Mouse (Mus musculus) heart, adult 11 months (tissue): Measurements from ENCODE around the gene Twist1.
A peak's percentile ranks its signal among the peaks of the same experiment; 100 is the strongest.

Experiments used
- DNase-seq: peaks from one replicate; pipeline ENCODE4 v3.0.0; 2022

Gene Twist1

DNA sequence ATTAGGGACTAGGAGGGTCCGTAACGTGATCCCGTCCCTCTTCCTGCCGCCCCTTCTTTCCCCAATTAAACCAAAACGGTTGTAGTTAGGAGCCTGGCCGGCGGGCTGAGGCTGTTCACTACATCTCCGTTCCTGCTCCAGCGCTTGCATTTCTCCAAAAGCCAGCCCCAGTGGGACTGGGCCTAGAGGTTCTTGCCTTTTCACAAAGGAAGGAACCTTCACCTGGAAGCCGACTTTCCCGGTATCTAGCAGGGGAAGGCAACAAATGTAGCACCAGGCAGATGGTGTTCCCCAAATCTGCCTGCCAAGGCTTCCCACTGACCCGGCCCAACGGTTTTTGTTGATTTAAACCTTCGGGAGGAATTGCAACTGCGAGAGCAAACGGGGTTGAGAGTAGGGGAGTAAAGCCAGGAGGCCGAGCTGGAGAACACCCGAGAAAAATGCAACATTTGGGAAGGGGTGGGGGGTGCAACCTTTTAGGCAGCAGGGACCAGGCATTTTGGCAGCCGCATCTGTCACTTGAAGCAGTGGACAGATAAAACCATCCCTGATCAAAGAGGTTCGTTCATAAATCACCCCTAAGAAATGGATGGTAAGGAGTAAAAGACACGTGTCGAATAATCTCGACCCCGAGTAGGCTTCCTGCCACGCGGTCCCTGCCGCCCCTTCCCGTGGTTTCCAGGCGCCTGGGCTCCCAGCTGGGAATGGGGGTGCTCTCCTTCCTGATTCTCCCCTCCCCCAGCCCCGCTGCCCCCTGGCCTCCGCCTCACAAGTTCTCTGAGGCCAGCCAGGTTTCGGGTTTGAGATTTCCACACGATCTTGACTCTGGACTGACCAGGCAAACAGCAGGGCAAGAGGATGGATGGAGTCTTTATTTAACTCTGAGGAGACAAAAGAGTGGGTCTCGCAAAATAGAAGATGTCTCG, 9.3 kb downstream of the Twist1 start:
- peak; percentile 89 for DNase-seq

DNA sequence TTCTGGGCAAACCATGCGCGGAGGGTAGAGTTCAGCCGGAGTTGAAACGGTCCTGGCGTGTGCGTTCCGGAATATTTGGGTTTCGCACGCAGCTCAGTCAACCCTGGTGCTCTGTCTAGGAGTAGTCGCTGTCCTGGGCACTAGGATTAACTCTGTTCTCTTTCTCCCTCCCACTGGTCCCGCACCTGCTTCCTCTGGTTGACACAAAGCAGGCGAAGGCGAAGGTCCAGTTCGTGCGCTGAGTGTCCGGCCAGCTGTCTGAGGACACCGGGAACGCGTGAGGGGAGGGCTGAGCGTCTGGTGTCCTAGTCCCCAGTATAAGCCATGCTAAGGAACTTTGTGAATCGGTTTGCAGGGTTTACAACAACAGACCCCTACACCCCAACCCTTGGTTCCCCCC, 10.0 kb downstream of the Twist1 start:
- peak; percentile 86 for DNase-seq

DNA sequence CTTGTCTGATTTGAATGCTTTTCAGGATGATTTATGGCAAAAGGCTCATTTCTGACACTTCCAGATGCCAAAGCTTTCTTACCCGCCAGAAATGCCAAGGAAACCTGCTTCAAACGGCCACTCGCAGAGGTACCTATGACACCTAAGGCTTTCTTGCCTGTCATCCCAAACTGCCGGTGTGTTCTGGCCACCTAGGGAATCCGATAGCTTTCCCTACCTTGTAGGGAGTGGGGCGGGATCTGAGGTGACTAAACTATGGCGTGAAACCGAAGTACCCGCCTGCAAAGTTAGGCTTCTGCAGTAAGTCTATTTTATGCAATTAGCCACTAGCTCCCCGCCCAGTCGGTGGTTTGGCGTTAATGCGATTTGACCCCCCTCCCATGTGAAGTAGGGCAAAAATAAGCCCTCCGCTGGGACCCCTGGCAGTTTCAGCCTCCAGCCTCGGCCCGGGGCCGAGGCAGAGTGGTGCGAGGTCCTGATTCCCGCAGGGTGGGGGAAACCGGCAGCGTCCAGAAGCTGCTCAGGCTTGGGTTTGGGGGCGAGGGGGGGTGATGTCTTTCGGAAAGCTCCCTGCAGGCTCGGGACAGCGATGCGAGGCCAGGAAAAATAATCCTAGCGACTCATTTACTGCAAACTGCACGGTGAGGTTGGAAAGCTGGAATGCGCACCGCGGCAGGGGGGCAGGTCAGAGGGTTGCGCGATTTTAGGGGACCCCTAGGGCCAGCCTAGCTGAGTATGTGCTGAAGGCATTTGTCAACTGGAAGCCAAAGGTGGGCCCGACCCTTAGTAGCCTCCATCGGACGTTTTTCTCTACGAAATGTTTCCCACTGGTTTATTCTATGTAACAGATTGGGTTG, 10.8 kb downstream of the Twist1 start:
- DNase-seq: peak; percentile 70

DNA sequence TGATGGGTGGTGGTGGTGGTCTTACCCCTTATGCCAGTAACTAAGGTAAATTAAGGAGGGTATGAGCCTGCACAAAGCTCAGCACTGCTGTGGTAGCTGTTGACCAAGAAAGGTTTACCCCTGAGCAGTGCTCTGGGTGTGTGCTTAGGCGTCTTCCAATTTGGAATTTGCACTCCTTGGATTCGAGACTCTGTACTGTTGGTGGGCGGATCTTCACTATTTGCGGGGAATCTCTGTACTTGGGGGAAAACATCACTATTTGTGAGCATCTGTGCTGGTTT, 11.4 kb downstream of the Twist1 start:
- no peak for DNase-seq

DNA sequence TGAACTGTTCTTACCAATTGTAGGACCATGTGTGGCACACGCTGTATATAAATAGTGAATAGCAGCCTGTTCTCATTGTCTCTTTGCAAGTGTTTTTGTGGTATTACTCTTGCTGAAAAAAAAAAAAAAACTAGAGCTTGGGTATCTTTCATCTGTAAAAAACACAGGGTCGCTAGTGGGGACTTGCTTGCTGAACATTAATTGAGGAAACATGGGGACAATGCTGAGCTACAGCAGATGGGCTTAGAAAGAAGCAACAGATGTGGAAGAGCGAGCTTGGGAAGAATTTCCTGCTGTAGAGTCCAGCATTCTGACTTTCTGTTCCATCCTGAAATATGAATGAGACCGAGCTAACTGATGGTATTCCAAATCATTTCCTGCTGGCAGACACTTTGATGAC, 22.7 kb downstream of the Twist1 start:
- DNase-seq: peak; percentile 65

DNA sequence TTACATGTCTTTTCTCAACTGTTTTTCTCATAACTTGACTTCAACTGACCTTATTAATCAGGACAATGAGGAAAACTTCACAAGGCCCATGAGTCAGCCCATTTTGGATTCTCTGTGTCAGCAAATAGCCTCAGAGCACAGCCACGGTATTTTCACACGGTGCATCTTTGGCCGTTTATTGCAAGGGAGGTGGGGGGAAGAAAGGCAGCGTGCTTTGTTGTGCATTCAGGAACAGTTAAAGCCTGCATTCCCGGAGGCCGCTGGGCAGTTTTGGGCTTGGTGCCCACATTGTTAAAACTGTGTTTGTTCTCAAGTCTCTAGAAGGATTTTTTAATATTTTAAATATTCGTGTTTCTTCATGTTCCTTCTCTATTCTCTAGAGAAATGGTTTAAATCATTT, 24.0 kb downstream of the Twist1 start:
- peak; percentile 27 for DNase-seq

DNA sequence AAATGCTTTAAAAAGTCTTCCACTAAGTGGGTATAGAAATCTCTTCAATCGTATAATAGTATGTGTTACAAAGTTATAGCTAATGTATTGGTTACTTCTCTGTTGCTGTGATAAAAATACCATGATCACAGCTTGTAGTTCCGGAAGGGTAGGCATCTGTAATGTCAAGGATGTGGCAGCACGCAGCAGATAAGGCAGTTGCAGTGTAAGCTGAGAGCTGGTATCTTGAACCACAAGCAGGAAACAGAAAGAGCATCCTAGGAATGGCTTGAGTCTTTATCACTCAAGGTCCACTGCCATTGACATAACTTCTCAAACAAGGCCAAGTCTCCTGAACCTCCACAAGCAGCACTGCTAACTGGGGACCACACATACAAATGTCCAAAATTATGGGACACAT, 35.7 kb downstream of the Twist1 start:
- DNase-seq: peak; percentile 24
